Mouse (Mus musculus) brain, embryonic 18.5 days (tissue): ENCODE results near the gene Osbpl10.

Source experiments
- DNase-seq: peaks from one replicate; pipeline ENCODE4 v3.0.0-alpha.2; 2012; ENCODE audit warnings: low read depth, low spot score

The Osbpl10 gene

GRCm38 (mm10) chr9:115215830-115216701 is 237.7 kb downstream of the Osbpl10 start:
- no peak for DNase-seq

GRCm38 (mm10) chr9:115217984-115218383 is 239.6 kb downstream of the Osbpl10 start:
- DNase-seq: no peak

- no peak for DNase-seq
Measured at GRCm38 (mm10) chr9:115220466-115220865, 242.1 kb downstream of the Osbpl10 start.

GRCm38 (mm10) chr9:115221265-115221664 is 242.9 kb downstream of the Osbpl10 start:
- DNase-seq: no peak

GRCm38 (mm10) chr9:115224744-115225354 is 246.5 kb downstream of the Osbpl10 start:
- no peak for DNase-seq

- DNase-seq: no peak
Measured at GRCm38 (mm10) chr9:115229145-115229544, 250.8 kb downstream of the Osbpl10 start.

- no peak for DNase-seq
Measured at GRCm38 (mm10) chr9:115229676-115230075, 251.3 kb downstream of the Osbpl10 start.

GRCm38 (mm10) chr9:115230141-115230540 is 251.8 kb downstream of the Osbpl10 start:
- no peak for DNase-seq

- DNase-seq: no peak
Measured at GRCm38 (mm10) chr9:115231476-115231875, 253.1 kb downstream of the Osbpl10 start.

GRCm38 (mm10) chr9:115233721-115234120 is 255.4 kb downstream of the Osbpl10 start:
- DNase-seq: no peak

GRCm38 (mm10) chr9:115234561-115234960 is 256.2 kb downstream of the Osbpl10 start:
- no peak for DNase-seq

- DNase-seq: no peak
Measured at GRCm38 (mm10) chr9:115236352-115236841, 258.0 kb downstream of the Osbpl10 start.

GRCm38 (mm10) chr9:115237943-115238342 is 259.6 kb downstream of the Osbpl10 start:
- no peak for DNase-seq

GRCm38 (mm10) chr9:115239861-115240260 is 261.5 kb downstream of the Osbpl10 start:
- DNase-seq: no peak

GRCm38 (mm10) chr9:115243630-115244029 is 265.3 kb downstream of the Osbpl10 start:
- no peak for DNase-seq

- DNase-seq: no peak
Measured at GRCm38 (mm10) chr9:115245092-115245491, 266.7 kb downstream of the Osbpl10 start.

- DNase-seq: no peak
Measured at GRCm38 (mm10) chr9:115249145-115249544, 270.8 kb downstream of the Osbpl10 start.

- no peak for DNase-seq
Measured at GRCm38 (mm10) chr9:115257733-115258286, 279.4 kb downstream of the Osbpl10 start.

GRCm38 (mm10) chr9:115259866-115260265 is 281.5 kb downstream of the Osbpl10 start:
- no peak for DNase-seq

- DNase-seq: no peak
Measured at GRCm38 (mm10) chr9:115260464-115260863, 282.1 kb downstream of the Osbpl10 start.

GRCm38 (mm10) chr9:115261456-115261855 is 283.1 kb downstream of the Osbpl10 start:
- DNase-seq: peak; percentile 8

GRCm38 (mm10) chr9:115261896-115262295 is 283.5 kb downstream of the Osbpl10 start:
- DNase-seq: no peak
